Mouse (Mus musculus) neural tube, embryonic 11.5 days (tissue): ENCODE measurements around the gene Hvcn1. TPM values are rescaled to one million over a fixed set of nuclear protein-coding genes. Genes with fewer than 3 reads are reported as not detected.
A peak's percentile ranks its signal among the peaks of the same experiment; 100 is the strongest.

Source experiments
- ATAC-seq: fragments of 200-750 bp; cut with Nextera tagmentation; 2 replicates; pipeline ENCODE4 v1.8.0; 2017; ENCODE audit warnings: moderate number of reproducible peaks, mild to moderate bottlenecking, moderate TSS enrichment, moderate library complexity; ENCODE audit not compliant: insufficient read depth, low FRiP score, low TSS enrichment
- DNase-seq: peaks from one replicate; pipeline ENCODE4 v3.0.0-alpha.2; 2015; ENCODE audit warnings: low spot score
- H3K27ac ChIP-seq: fragments of 300-500 bp; sonication (generic); 2 replicates; pipeline ENCODE4 v1.5.1; 2014; ENCODE audit warnings: low read depth, mild to moderate bottlenecking, low read length
- H3K27me3 ChIP-seq: fragments of 300-500 bp; sonication (generic); 2 replicates; pipeline ENCODE4 v1.6.1; 2014; ENCODE audit warnings: mild to moderate bottlenecking, low read length, mixed read lengths; ENCODE audit not compliant: control insufficient read depth, insufficient read depth
- H3K36me3 ChIP-seq: fragments of 300-500 bp; sonication (generic); 2 replicates; pipeline ENCODE4 v1.6.1; 2014; ENCODE audit warnings: mild to moderate bottlenecking, low read length, moderate library complexity, mixed read lengths; ENCODE audit not compliant: control insufficient read depth, insufficient read depth
- H3K4me1 ChIP-seq: fragments of 300-500 bp; sonication (generic); 2 replicates; pipeline ENCODE4 v1.6.1; 2014; ENCODE audit warnings: low read length, mixed read lengths; ENCODE audit not compliant: control insufficient read depth, insufficient read depth
- H3K4me2 ChIP-seq: fragments of 300-500 bp; sonication (generic); 2 replicates; pipeline ENCODE4 v1.6.1; 2014; ENCODE audit warnings: low read depth, mild to moderate bottlenecking, moderate library complexity
- H3K4me3 ChIP-seq: fragments of 300-500 bp; sonication (generic); 2 replicates; pipeline ENCODE4 v1.5.1; 2014; ENCODE audit warnings: low read depth, low read length
- H3K9ac ChIP-seq: fragments of 300-500 bp; sonication (generic); 2 replicates; pipeline ENCODE4 v1.6.1; 2014; ENCODE audit warnings: mild to moderate bottlenecking, low read length
- H3K9me3 ChIP-seq: fragments of 300-500 bp; sonication (generic); 2 replicates; pipeline ENCODE4 v1.6.1; 2016; ENCODE audit warnings: low read length; ENCODE audit not compliant: control insufficient read depth
- WGBS: fragments of 180-500 bp; shearing (Covaris S2); extraction: QIAGEN DNeasy Blood & Tissue Kit; methylation state at CpG from one replicate; pipeline ENCODE4 v1.1.7; 2014; 5-methylcytosine and 5-hydroxymethylcytosine counted together
- polyA plus RNA-seq: library from polyadenylated mRNA; unstranded; fragments of >200 nt; fragmentation: Nextera tagmentation; extraction: Ambion mirVana; gene quantifications from 2 replicates; pipeline ENCODE4 v1.2.1, GENCODE M21; 2014

Gene Hvcn1
- polyA plus RNA-seq, 1 experiment from 2014 or later, result 5.6 TPM

GRCm38 (mm10) chr5:122246547-122247167 is 40.1 kb downstream of the Hvcn1 start:
- 82% methylated on average over 10 of the region's 10 CpGs for WGBS
- H3K4me3 ChIP-seq, result no peak overlapping the region
- H3K27me3 ChIP-seq, result no peaks in the 10 kb centered on the region
- no peak overlapping the region for H3K4me2 ChIP-seq
- ATAC-seq (no peak), DNase-seq (no peak)
- no peak overlapping the region for H3K27ac ChIP-seq
- H3K4me1 ChIP-seq, result no peaks in the 10 kb centered on the region
- no peaks in the 10 kb centered on the region for H3K9me3 ChIP-seq
- H3K9ac ChIP-seq, result no peak overlapping the region
- H3K36me3 ChIP-seq, result peaks cover 9% of the 10 kb centered on the region; the same call in 1 of the 2 replicates

GRCm38 (mm10) chr5:122247529-122247928 is 40.9 kb downstream of the Hvcn1 start:
- DNase-seq, result no peak
- no peak overlapping the region for H3K4me3 ChIP-seq
- no peaks in the 10 kb centered on the region for H3K4me1 ChIP-seq
- H3K9ac ChIP-seq, result no peak overlapping the region
- peaks cover 5% of the 10 kb centered on the region; the same call in 1 of the 2 replicates for H3K36me3 ChIP-seq
- no peak overlapping the region for H3K27ac ChIP-seq
- H3K9me3 ChIP-seq, result no peaks in the 10 kb centered on the region
- no peak for ATAC-seq
- no peak overlapping the region for H3K4me2 ChIP-seq
- 90% methylated on average over 11 of the region's 11 CpGs for WGBS
- no peaks in the 10 kb centered on the region for H3K27me3 ChIP-seq

- Histone ChIP-seq H3K27ac (no peak overlapping the region), H3K4me2 (no peak overlapping the region), H3K9me3 (no peaks in the 10 kb centered on the region), H3K4me3 (no peak overlapping the region), H3K4me1 (no peaks in the 10 kb centered on the region), H3K9ac (no peak overlapping the region), H3K36me3 (peaks cover 7% of the 10 kb centered on the region), H3K27me3 (no peaks in the 10 kb centered on the region)
- DNase-seq (no peak), ATAC-seq (no peak)
- WGBS, result 98% methylated on average over 7 of the region's 7 CpGs
Measured at GRCm38 (mm10) chr5:122247934-122248333, 41.3 kb downstream of the Hvcn1 start.

DNA sequence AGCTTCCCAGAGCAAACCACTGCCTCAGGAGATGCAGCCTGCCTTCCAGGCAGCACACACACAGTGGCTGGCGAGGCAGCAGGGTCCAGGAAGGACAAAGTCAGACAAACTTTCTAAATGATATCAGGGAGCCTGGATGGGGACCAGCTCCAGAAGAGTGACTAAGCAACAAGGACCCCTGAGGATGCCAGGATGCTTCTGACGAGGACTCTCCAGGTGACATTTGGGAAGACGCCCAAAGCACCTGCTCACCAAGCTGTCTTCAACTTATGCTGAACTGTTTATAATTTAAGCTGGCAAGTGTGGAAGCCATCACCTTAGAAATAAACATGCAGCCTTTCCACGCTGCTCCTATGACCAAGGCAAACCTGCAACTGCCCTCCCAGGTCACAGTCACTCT is 42.7 kb downstream of the Hvcn1 start:
- no peak for ATAC-seq
- no peak overlapping the region for H3K4me3 ChIP-seq
- no peak overlapping the region for H3K27ac ChIP-seq
- 88% methylated on average over 4 of the region's 4 CpGs for WGBS
- no peak overlapping the region for H3K4me2 ChIP-seq
- H3K27me3 ChIP-seq, result no peaks in the 10 kb centered on the region
- H3K9ac ChIP-seq, result no peak overlapping the region
- H3K36me3 ChIP-seq, result peaks cover 7% of the 10 kb centered on the region
- DNase-seq, result no peak
- H3K4me1 ChIP-seq, result no peaks in the 10 kb centered on the region
- H3K9me3 ChIP-seq, result no peaks in the 10 kb centered on the region

GRCm38 (mm10) chr5:122251895-122252606 is 45.4 kb downstream of the Hvcn1 start:
- peaks cover 15% of the 10 kb centered on the region for H3K36me3 ChIP-seq
- H3K4me3 ChIP-seq, result no peak overlapping the region
- no peaks in the 10 kb centered on the region for H3K27me3 ChIP-seq
- DNase-seq (no peak), ATAC-seq (no peak)
- H3K9me3 ChIP-seq, result no peaks in the 10 kb centered on the region
- no peaks in the 10 kb centered on the region for H3K4me1 ChIP-seq
- 88% methylated on average over 17 of the region's 17 CpGs for WGBS
- H3K4me2 ChIP-seq, result no peak overlapping the region
- H3K27ac ChIP-seq, result no peak overlapping the region
- H3K9ac ChIP-seq, result no peak overlapping the region

GRCm38 (mm10) chr5:122258027-122258741 is 51.6 kb downstream of the Hvcn1 start:
- peaks cover 15% of the 10 kb centered on the region for H3K36me3 ChIP-seq

GRCm38 (mm10) chr5:122262104-122262503 is 55.5 kb downstream of the Hvcn1 start:
- WGBS, result 62% methylated on average over 7 of the region's 7 CpGs
- Histone ChIP-seq H3K27me3 (no peaks in the 10 kb centered on the region), H3K27ac (no peak overlapping the region), H3K4me2 (no peak overlapping the region), H3K4me1 (peaks cover 3% of the 10 kb centered on the region; the same call in 1 of the 2 replicates), H3K9me3 (no peaks in the 10 kb centered on the region), H3K36me3 (peaks cover 4% of the 10 kb centered on the region), H3K4me3 (no peak overlapping the region), H3K9ac (no peak overlapping the region)
- DNase-seq (no peak), ATAC-seq (no peak)

More at GRCm38 (mm10) chr5:122258027-122258741, 51.6 kb downstream of the Hvcn1 start:
- Histone ChIP-seq H3K27me3 (no peaks in the 10 kb centered on the region), H3K4me2 (no peak overlapping the region), H3K4me1 (no peaks in the 10 kb centered on the region), H3K4me3 (no peak overlapping the region), H3K9ac (no peak overlapping the region), H3K9me3 (no peaks in the 10 kb centered on the region), H3K27ac (no peak overlapping the region)
- DNase-seq (no peak), ATAC-seq (no peak)
- WGBS, result 88% methylated on average over 6 of the region's 6 CpGs

DNA sequence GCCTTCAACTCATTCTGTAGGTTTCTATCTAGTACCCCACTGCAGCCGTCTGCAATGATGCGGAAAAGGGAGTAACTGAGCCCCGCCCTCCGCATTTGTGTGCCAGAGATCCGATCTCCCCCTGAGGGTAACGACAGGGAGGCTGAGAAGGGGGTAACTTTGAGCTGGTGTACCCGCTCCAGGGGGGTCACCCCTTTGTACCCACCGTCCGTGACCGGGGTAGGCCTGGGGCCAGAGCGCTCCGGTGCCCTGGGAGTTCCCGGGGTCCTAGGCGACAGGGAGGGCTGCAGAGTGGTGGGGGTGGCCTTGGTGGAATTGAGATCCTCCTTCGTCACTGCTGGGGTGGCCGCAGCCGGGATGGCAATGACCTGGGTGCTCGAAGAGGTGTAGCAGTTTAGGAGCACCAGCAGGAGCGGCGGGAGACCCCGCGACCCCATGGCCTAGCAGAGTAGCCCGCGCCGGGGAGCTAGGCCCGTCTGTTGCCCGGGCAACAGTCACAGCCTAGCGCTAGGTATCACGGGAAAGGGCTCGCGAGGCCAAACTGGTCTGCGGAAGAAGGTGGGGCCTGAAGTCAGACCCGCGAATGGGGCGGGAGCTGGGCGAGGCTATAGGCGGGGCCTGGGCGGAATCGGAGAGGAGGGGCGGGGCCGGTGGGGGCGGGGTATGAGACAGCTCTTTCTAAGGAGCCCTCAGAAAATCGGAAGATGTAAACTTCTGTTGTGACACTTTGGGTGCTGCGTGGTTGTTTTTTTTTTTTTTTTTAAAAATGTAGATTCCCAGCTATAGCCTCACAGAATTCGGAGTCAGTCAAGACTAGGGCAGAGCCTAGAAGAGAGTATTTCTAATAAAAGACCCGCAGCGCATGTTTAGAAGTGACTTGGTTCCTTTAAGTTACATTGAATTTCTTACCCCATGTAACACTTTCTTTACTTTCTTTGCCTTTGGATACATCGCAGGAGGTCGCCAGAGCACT is 57.6 kb downstream of the Hvcn1 start, which contains the start of gene Tctn1:
Tctn1 (minus strand) TSS at position 528 of the 973 bp plus-strand sequence.
- ATAC-seq (peak; percentile 98), DNase-seq (peak; percentile 94)

More for the DNA sequence above, 57.6 kb downstream of the Hvcn1 start, which contains the start of gene Tctn1:
- Histone ChIP-seq H3K4me3 (peak within 1 kb of the TSS; percentile 82), H3K27me3 (no peaks in the 10 kb centered on the region), H3K9me3 (no peaks in the 10 kb centered on the region), H3K4me2 (peak within 1 kb of the TSS; percentile 78), H3K9ac (peak within 1 kb of the TSS; percentile 79), H3K27ac (no peak within 1 kb of the TSS; the same call in 1 of the 2 replicates), H3K36me3 (no peaks in the 10 kb centered on the region; the same call in 1 of the 2 replicates), H3K4me1 (peaks cover 3% of the 10 kb centered on the region; the same call in 1 of the 2 replicates)
- 2% methylated on average over 49 of the region's 49 CpGs for WGBS
